Mouse (Mus musculus) kidney, postnatal 36 days (tissue): ENCODE results near the gene Glt6d1.
A peak's percentile ranks its signal among the peaks of the same experiment; 100 is the strongest.
"Not testable (repeated sequence)": the region's sequence is repeated elsewhere in the genome, so short reads cannot be mapped to it uniquely, and the experiment has no call there.

ENCODE experiments used
- DNase-seq, 2 experiments: peaks; one replicate each; pipeline ENCODE4 v3.0.0; 2021 to 2022; ENCODE audit warnings: mixed read lengths in 2 of 2

Glt6d1 gene

GRCm38 (mm10) chr2:25815748-25816147 is at the start of gene Glt6d1:
TSS of gene Glt6d1 (minus strand) at chr2:25815848.
- not testable (repeated sequence) for DNase-seq

- no peak for DNase-seq
These were observed 49.8 kb upstream of the Glt6d1 start for GRCm38 (mm10) chr2:25865412-25865811.

- DNase-seq, result no peak
These were observed 48.6 kb upstream of the Glt6d1 start for GRCm38 (mm10) chr2:25864230-25864629.

GRCm38 (mm10) chr2:25863337-25864131 is 47.9 kb upstream of the Glt6d1 start, which contains the start of gene Kcnt1:
TSS of gene Kcnt1 (plus strand) at chr2:25863734.
- peak; percentile 49 to 73 for DNase-seq

- no peak for DNase-seq
These were observed 47.1 kb upstream of the Glt6d1 start for GRCm38 (mm10) chr2:25862696-25863270.

- peak; percentile 32 to 48 for DNase-seq
These were observed 46.4 kb upstream of the Glt6d1 start for GRCm38 (mm10) chr2:25862038-25862437.

- peak in 1 of 2 experiments; percentile 10 for DNase-seq
These were observed 44.2 kb upstream of the Glt6d1 start for GRCm38 (mm10) chr2:25859891-25860290.

GRCm38 (mm10) chr2:25853998-25854397 is 38.4 kb upstream of the Glt6d1 start:
- DNase-seq, result no peak

GRCm38 (mm10) chr2:25852626-25853025 is 37.0 kb upstream of the Glt6d1 start:
- DNase-seq, result peak; percentile 41 to 59

GRCm38 (mm10) chr2:25850330-25850729 is 34.7 kb upstream of the Glt6d1 start:
- DNase-seq, result peak; percentile 34 to 81

GRCm38 (mm10) chr2:25847226-25847625 is 31.6 kb upstream of the Glt6d1 start, which contains the start of gene Sohlh1:
TSS of gene Sohlh1 (minus strand) at chr2:25847248.
- DNase-seq, result no peak

GRCm38 (mm10) chr2:25846516-25846915 is 30.9 kb upstream of the Glt6d1 start:
- DNase-seq, result no peak

GRCm38 (mm10) chr2:25844097-25844496 is 28.4 kb upstream of the Glt6d1 start:
- DNase-seq, result no peak

GRCm38 (mm10) chr2:25842758-25843157 is 27.1 kb upstream of the Glt6d1 start:
- no peak for DNase-seq

- DNase-seq, result no peak
These were observed 26.5 kb upstream of the Glt6d1 start for GRCm38 (mm10) chr2:25842161-25842560.

- peak; percentile 59 to 86 for DNase-seq
These were observed 20.6 kb upstream of the Glt6d1 start for GRCm38 (mm10) chr2:25836291-25836690.

- no peak for DNase-seq
These were observed 15.1 kb upstream of the Glt6d1 start for GRCm38 (mm10) chr2:25830786-25831185.

- no peak for DNase-seq
These were observed 12.8 kb upstream of the Glt6d1 start for GRCm38 (mm10) chr2:25828344-25828947.

- no peak for DNase-seq
These were observed 9.1 kb upstream of the Glt6d1 start for GRCm38 (mm10) chr2:25824751-25825150.

GRCm38 (mm10) chr2:25822806-25823205 is 7.2 kb upstream of the Glt6d1 start, which contains the start of gene Lcn9:
TSS of gene Lcn9 (plus strand) at chr2:25823153.
- DNase-seq, result no peak

GRCm38 (mm10) chr2:25813364-25813763 is 2.3 kb downstream of the Glt6d1 start:
- DNase-seq, result no peak

GRCm38 (mm10) chr2:25811711-25812110 is 3.9 kb downstream of the Glt6d1 start:
- no peak for DNase-seq

GRCm38 (mm10) chr2:25798065-25798464 is 17.6 kb downstream of the Glt6d1 start:
- no peak for DNase-seq

- DNase-seq, result no peak
These were observed 18.0 kb downstream of the Glt6d1 start for GRCm38 (mm10) chr2:25797635-25798034.
